Mouse (Mus musculus): ENCODE measurements around the gene Itga6. TPM values are rescaled to one million over a fixed set of nuclear protein-coding genes. Genes with fewer than 3 reads are reported as not detected.
"Not testable (repeated sequence)": the region's sequence is repeated elsewhere in the genome, so short reads cannot be mapped to it uniquely, and the experiment has no call there.

Itga6 gene
- total RNA-seq, 2 experiments from 2014 or later: 48.3 to 57.7 TPM

GRCm38 (mm10) chr2:71827711-71828110 is 82.3 kb downstream of the Itga6 start:
- intact Hi-C loops (cut with DNase I): no loop called here
- DNase-seq (ENCODE audit: low spot score): no peak

- intact Hi-C loops (cut with DNase I): no loop called here
- DNase-seq (ENCODE audit: low spot score): no peak
These were observed 83.5 kb downstream of the Itga6 start for GRCm38 (mm10) chr2:71828928-71829327.

- intact Hi-C loops (cut with DNase I): no loop called here
- no peak for DNase-seq (ENCODE audit: low spot score)
These were observed 88.2 kb downstream of the Itga6 start for GRCm38 (mm10) chr2:71833626-71834025.

GRCm38 (mm10) chr2:71834371-71834770 is 89.0 kb downstream of the Itga6 start:
- no peak for DNase-seq (ENCODE audit: low spot score)
- intact Hi-C loops (cut with DNase I): no loop called here

- no peak for DNase-seq (ENCODE audit: low spot score)
- intact Hi-C loops (cut with DNase I): loop anchor here (5.0 kb wide), 1 partner anchor 238 kb away; no protein-coding TSS in a partner anchor
These were observed 90.1 kb downstream of the Itga6 start for GRCm38 (mm10) chr2:71835556-71835955.

DNA sequence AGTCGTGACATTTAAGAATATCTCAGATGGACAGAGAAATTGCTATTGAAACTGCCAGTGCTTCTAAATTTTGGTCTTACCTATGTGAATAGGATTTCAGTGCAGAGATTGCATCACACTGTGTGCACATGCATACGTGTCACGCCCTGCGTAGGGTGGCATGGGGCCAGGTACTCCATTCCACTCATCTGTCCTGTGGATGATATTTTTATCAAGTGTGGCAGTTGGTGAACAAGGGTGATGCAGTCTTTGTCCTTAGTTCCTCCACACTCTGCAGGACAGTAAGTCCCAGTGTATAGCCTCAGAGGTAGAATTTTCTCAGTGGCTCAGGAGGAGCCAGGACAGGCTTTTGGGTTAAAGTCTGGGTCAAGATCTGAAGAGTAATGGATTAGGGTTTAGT is 90.8 kb downstream of the Itga6 start:
- intact Hi-C loops (cut with DNase I): loop anchor here (5.0 kb wide), 1 partner anchor 239 kb away; no protein-coding TSS in a partner anchor
- DNase-seq (ENCODE audit: low spot score): no peak

GRCm38 (mm10) chr2:71837261-71837660 is 91.8 kb downstream of the Itga6 start:
- intact Hi-C loops (cut with DNase I): loop anchor here (5.0 kb wide), 1 partner anchor 240 kb away; no protein-coding TSS in a partner anchor
- DNase-seq (ENCODE audit: low spot score): no peak

DNA sequence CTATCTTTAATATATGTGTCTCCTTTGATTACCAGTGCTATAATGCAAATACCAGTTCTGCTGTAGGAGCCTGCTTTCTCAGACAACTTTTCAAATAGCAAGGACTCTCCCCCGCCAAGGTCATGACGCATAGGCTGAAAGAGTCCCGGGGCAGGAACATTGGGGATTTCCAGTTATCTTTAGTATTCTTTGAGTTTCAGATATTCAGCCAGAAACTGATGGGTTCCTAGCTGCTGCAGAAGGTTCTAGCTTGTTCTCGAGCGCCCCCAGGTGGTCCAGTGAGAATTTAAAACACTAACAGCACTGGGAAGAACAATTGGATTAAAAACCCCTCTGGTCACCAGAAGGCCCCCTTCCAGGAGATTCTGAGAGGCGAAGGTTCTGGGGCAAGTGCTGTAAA is 92.4 kb downstream of the Itga6 start:
- no peak for DNase-seq (ENCODE audit: low spot score)
- intact Hi-C loops (cut with DNase I): loop anchor here (5.0 kb wide), 1 partner anchor 240 kb away; no protein-coding TSS in a partner anchor

DNA sequence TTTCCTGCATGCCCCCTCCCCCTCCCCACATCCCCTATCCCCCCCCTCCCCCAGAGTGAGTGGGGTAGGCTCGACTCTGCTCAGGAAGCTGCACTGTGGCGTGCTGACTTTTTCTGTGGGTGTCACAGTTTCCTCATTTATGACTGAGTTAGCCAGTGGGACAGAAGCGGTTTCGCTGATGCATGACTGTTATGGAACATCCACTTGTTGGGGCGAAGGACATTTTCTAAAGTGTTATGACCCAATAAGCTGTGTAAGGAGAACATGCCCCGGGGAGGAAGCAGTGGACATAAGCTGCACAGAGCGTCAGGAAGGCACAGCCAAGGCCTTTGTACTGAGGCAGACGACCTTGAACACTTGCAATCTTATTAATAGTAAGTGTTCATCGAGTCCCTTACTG is 97.9 kb downstream of the Itga6 start:
- intact Hi-C loops (cut with DNase I): no loop called here
- no peak for DNase-seq (ENCODE audit: low spot score)

GRCm38 (mm10) chr2:71844906-71845305 is 99.5 kb downstream of the Itga6 start:
- intact Hi-C loops (cut with DNase I): no loop called here
- no peak for DNase-seq (ENCODE audit: low spot score)

GRCm38 (mm10) chr2:71852161-71852560 is 106.7 kb downstream of the Itga6 start:
- intact Hi-C loops (cut with DNase I): loop anchor here (5.0 kb wide), 1 partner anchor 105 kb away; no protein-coding TSS in a partner anchor
- not testable (repeated sequence) for DNase-seq (ENCODE audit: low spot score)

- DNase-seq (ENCODE audit: low spot score): no peak
- intact Hi-C loops (cut with DNase I): no loop called here
These were observed 109.7 kb downstream of the Itga6 start for GRCm38 (mm10) chr2:71855076-71855475.

GRCm38 (mm10) chr2:71863531-71864173 is 118.2 kb downstream of the Itga6 start:
- intact Hi-C loops (cut with DNase I): no loop called here

GRCm38 (mm10) chr2:71865022-71865421 is 119.6 kb downstream of the Itga6 start:
- intact Hi-C loops (cut with DNase I): no loop called here
- no peak for DNase-seq (ENCODE audit: low spot score)

More at GRCm38 (mm10) chr2:71863531-71864173, 118.2 kb downstream of the Itga6 start:
- DNase-seq (ENCODE audit: low spot score): no peak

DNA sequence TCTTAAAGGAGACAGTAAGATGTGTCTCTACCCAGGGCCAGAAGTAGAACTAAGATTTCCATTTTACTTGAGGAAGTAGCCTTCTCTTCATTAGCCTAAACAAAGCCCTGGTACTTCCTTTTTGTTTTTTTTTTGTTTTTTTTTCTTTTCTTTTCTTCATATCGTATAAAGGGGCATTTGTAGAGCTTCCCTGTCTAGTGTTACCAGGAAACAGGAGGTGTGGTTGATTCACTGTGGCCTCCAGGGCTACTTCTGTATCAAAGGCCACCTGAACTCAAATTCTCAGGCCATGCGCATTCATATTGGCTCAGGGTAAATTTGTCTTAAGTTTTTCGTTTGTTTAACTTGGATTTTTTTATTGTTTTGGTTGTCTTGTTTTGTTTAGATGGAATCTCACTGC is 120.5 kb downstream of the Itga6 start:
- intact Hi-C loops (cut with DNase I): no loop called here
- no peak for DNase-seq (ENCODE audit: low spot score)

GRCm38 (mm10) chr2:71866565-71866964 is 121.1 kb downstream of the Itga6 start:
- intact Hi-C loops (cut with DNase I): no loop called here
- DNase-seq (ENCODE audit: low spot score): no peak

- intact Hi-C loops (cut with DNase I): no loop called here
- DNase-seq (ENCODE audit: low spot score): no peak
These were observed 121.6 kb downstream of the Itga6 start for GRCm38 (mm10) chr2:71867019-71867418.

DNA sequence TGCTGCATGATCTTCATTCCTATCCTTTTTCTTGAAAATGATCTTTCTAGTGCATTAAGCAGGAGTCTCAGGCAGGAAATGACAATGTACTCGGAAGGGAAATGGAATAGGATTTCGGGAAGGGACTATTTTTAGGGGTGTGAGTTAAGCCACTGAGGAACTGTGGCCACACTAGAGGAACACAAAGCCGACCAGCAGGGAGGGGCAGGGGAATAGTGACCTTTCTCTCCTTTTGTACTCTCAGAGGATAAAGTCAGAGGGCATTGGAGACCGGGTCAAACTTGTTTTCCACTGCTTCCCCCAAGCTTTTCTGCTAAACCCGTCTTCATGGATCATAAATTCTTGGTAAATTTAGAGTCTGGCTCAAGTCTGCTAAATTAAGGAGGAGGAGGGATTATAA is 122.1 kb downstream of the Itga6 start:
- peak; percentile 8 for DNase-seq (ENCODE audit: low spot score)
- intact Hi-C loops (cut with DNase I): no loop called here

GRCm38 (mm10) chr2:71868256-71868655 is 122.8 kb downstream of the Itga6 start:
- no peak for DNase-seq (ENCODE audit: low spot score)
- intact Hi-C loops (cut with DNase I): no loop called here

DNA sequence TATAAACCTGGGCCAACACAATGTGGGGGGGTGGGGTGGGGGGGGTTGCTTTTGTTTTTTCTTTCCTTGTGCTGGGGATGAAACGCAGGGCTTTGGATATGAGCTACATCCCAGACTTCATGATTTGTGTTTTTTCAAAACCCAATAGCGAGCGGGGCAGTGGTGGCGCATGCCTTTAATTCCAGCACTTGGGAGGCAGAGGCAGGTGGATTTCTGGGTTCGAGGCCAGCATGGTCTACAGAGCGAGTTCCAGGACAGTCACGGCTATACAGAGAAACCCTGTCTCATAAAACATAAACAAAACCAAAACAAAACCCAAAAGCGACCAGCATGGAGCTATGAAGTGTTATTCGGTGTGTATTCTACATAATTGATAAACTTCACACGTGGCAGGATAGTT is 126.7 kb downstream of the Itga6 start:
- intact Hi-C loops (cut with DNase I): loop anchor here (10.0 kb wide), 1 partner anchor 1403 kb away; the partner anchor contains the start of gene Sp9
- DNase-seq (ENCODE audit: low spot score): no peak

DNA sequence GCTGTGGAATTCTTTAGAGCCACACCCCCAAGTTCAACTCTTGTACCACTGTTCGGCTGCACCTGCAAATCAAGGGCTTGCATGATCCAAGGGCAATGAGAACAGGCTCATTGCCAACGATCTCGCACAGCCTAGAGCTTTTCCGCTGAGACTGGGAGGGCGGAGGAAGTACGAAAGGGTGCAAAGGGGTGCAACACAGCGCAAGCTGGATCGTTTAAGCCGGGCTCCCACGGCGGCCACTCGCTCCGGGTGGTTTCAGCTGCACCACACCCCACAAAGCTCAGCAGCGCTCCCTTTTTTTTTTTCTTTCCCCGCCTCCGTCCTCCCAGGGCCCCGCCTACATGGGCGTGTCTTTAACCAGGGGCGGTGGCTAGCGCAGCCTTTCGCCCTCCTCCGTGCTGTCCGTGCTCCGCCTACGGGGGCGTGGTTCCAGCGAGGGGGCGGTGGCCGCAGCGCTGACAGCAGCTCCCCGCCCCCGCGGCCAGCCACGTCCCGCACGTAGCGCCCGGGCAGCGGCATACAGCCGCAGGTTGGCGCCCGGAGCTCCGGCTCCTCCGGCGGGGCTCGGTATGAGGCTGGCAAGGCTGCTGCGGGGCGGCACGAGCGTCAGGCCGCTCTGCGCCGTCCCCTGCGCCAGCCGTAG is 127.5 kb downstream of the Itga6 start, which contains the start of gene Pdk1:
Gene Pdk1, plus strand, starts transcription at position 424 of the 643 bp plus-strand sequence.
- intact Hi-C loops (cut with DNase I): loop anchor here (10.0 kb wide), 1 partner anchor 1402 kb away; the partner anchor contains the start of gene Sp9
- DNase-seq (ENCODE audit: low spot score): peak; percentile 96

All from heart, postnatal 25 days (tissue).